Mouse (Mus musculus): Measurements from ENCODE around the gene Mapt.

Mapt gene

GRCm38 (mm10) chr11:104279049-104279448, 47.9 kb downstream of the Mapt start:
- DNase-seq: no peak

- DNase-seq: no peak
These were observed 48.3 kb downstream of the Mapt start for GRCm38 (mm10) chr11:104279538-104279937.

GRCm38 (mm10) chr11:104281501-104281900, 50.3 kb downstream of the Mapt start:
- DNase-seq: peak; percentile 79

GRCm38 (mm10) chr11:104287113-104287512, 55.9 kb downstream of the Mapt start:
- no peak for DNase-seq

- DNase-seq: peak; percentile 67
These were observed 57.6 kb downstream of the Mapt start for GRCm38 (mm10) chr11:104288835-104289198.

- peak; percentile 67 for DNase-seq
These were observed 58.2 kb downstream of the Mapt start for GRCm38 (mm10) chr11:104289199-104290031.

GRCm38 (mm10) chr11:104292443-104293220, 61.4 kb downstream of the Mapt start:
- DNase-seq: no peak

- DNase-seq: no peak
These were observed 62.1 kb downstream of the Mapt start for GRCm38 (mm10) chr11:104293241-104293640.

GRCm38 (mm10) chr11:104295145-104295544, 64.0 kb downstream of the Mapt start:
- no peak for DNase-seq

- DNase-seq: no peak
These were observed 64.5 kb downstream of the Mapt start for GRCm38 (mm10) chr11:104295656-104296055.

- no peak for DNase-seq
These were observed 66.5 kb downstream of the Mapt start for GRCm38 (mm10) chr11:104297671-104298070.

- no peak for DNase-seq
These were observed 71.4 kb downstream of the Mapt start for GRCm38 (mm10) chr11:104302628-104303027.

- DNase-seq: no peak
These were observed 72.1 kb downstream of the Mapt start for GRCm38 (mm10) chr11:104303088-104303960.

GRCm38 (mm10) chr11:104305711-104306110, 74.5 kb downstream of the Mapt start:
- DNase-seq: no peak

- no peak for DNase-seq
These were observed 75.3 kb downstream of the Mapt start for GRCm38 (mm10) chr11:104306483-104306882.

- DNase-seq: no peak
These were observed 75.9 kb downstream of the Mapt start for GRCm38 (mm10) chr11:104307136-104307535.

GRCm38 (mm10) chr11:104309377-104310225, 78.4 kb downstream of the Mapt start:
- DNase-seq: no peak

GRCm38 (mm10) chr11:104310226-104310887, 79.2 kb downstream of the Mapt start:
- no peak for DNase-seq

GRCm38 (mm10) chr11:104311643-104312042, 80.5 kb downstream of the Mapt start:
- DNase-seq: no peak

GRCm38 (mm10) chr11:104315703-104316102, 84.5 kb downstream of the Mapt start:
- peak; percentile 44 for DNase-seq

- DNase-seq: peak; percentile 42
These were observed 85.7 kb downstream of the Mapt start for GRCm38 (mm10) chr11:104316685-104317400.
